Mouse (Mus musculus): ENCODE measurements around the gene Brip1. TPM values are rescaled to one million over a fixed set of nuclear protein-coding genes. Genes with fewer than 3 reads are reported as not detected.

Brip1 gene
- polyA plus RNA-seq, 1 experiment from 2014 or later: 8.9 TPM

GRCm38 (mm10) chr11:86016242-86016641 lies 184.8 kb downstream of the Brip1 start:
- Histone ChIP-seq H3K4me1 (no peaks in the 10 kb centered on the region), H3K4me3 (no peak overlapping the region), H3K9me3 (replicated peaks) (no peaks in the 10 kb centered on the region), H3K27me3 (replicated peaks) (no peaks in the 10 kb centered on the region), H3K4me2 (no peak overlapping the region), H3K36me3 (no peaks in the 10 kb centered on the region), H3K27ac (no peak overlapping the region), H3K9ac (no peak overlapping the region)
- WGBS (ENCODE audit: insufficient replicate concordance): 77% methylated on average over 11 of the region's 11 CpGs
- ATAC-seq: no peak

GRCm38 (mm10) chr11:86013087-86013486 lies 187.9 kb downstream of the Brip1 start:
- Histone ChIP-seq H3K4me3 (no peak overlapping the region), H3K9me3 (replicated peaks) (no peaks in the 10 kb centered on the region), H3K4me1 (no peaks in the 10 kb centered on the region), H3K9ac (no peak overlapping the region), H3K4me2 (no peak overlapping the region), H3K36me3 (no peaks in the 10 kb centered on the region), H3K27me3 (replicated peaks) (no peaks in the 10 kb centered on the region), H3K27ac (no peak overlapping the region)
- 50% methylated on average over 2 of the region's 2 CpGs for whole genome bisulfite sequencing (ENCODE audit: insufficient replicate concordance)
- no peak for ATAC-seq

- no peak for ATAC-seq
- 73% methylated on average over 4 of the region's 4 CpGs for WGBS (ENCODE audit: insufficient replicate concordance)
- H3K4me3 ChIP-seq: no peak overlapping the region
Measured at GRCm38 (mm10) chr11:86010458-86010857, 190.5 kb downstream of the Brip1 start.

GRCm38 (mm10) chr11:86008211-86008905 lies 192.6 kb downstream of the Brip1 start:
- Histone ChIP-seq H3K27ac (no peak overlapping the region), H3K36me3 (no peaks in the 10 kb centered on the region), H3K4me2 (no peak overlapping the region), H3K9ac (no peak overlapping the region), H3K4me3 (no peak overlapping the region), H3K9me3 (replicated peaks) (no peaks in the 10 kb centered on the region), H3K27me3 (replicated peaks) (peaks cover 12% of the 10 kb centered on the region; the same call in 1 of the 2 replicates), H3K4me1 (no peaks in the 10 kb centered on the region)
- 66% methylated on average over 10 of the region's 10 CpGs for WGBS (ENCODE audit: insufficient replicate concordance)
- no peak for ATAC-seq

More at GRCm38 (mm10) chr11:86010458-86010857, 190.5 kb downstream of the Brip1 start:
- Histone ChIP-seq H3K27me3 (replicated peaks) (peaks cover 4% of the 10 kb centered on the region; the same call in 1 of the 2 replicates), H3K9me3 (replicated peaks) (no peaks in the 10 kb centered on the region), H3K4me1 (no peaks in the 10 kb centered on the region), H3K27ac (no peak overlapping the region), H3K9ac (no peak overlapping the region), H3K36me3 (no peaks in the 10 kb centered on the region), H3K4me2 (no peak overlapping the region)

Other genes starting within 250 kb of the Brip1 start
- 26.3 and 27.1 TPM in 2 replicates for gene Ints2, start 56.4 kb upstream of the Brip1 start, polyA plus RNA-seq (2016; fragmentation: Nextera tagmentation; extraction: Ambion mirVana)
- gene Med13, start 156.4 kb upstream of the Brip1 start, polyA plus RNA-seq (2016; fragmentation: Nextera tagmentation; extraction: Ambion mirVana): 4.4 and 4.5 TPM in 2 replicates